Mouse (Mus musculus): ENCODE results near the gene Nudt17.

DNA sequence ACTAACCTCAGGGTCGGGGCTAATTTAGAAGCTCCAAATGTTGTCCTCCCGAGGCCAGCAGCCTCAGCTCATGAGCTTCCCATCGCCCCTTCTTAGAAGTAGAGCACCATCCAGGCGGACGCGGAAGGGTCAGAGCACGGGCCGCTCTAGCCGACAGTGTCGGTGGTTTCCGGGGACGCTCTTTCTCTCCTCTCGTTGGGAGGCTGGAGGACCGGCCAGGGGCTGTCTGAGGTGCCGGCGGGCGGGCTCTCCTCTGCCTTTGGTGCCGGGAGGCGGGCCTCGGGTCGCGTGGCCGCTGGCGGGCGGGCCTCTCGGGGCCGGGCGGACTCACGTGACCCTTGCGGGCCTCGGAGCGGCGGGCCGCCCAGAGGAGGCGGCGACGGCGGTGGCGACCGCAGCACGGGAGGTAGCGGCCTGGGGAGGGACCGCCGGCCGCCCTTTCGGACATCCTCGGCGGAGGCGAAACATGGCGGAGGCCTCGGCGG lies 19.0 kb upstream of the Nudt17 start, which contains the start of the genes Polr3c and Rnf115:
- no peak for TF ChIP-seq CHD2 (IDR thresholded peaks at IDR 0.05; ENCODE audit: low read depth, low read length)
- TF ChIP-seq ZC3H11A (IDR thresholded peaks at IDR 0.05; ENCODE audit: borderline replicate concordance, low read depth, low read length): no peak
